Mouse (Mus musculus): ENCODE measurements around the gene Tcaim. TPM values are rescaled to one million over a fixed set of nuclear protein-coding genes. Genes with fewer than 3 reads are reported as not detected.

Tcaim gene
- polyA plus RNA-seq, 1 experiment from 2014 or later: 3.7 TPM

GRCm38 (mm10) chr9:122826743-122827142 is 21.4 kb downstream of the Tcaim start:
- TF ChIP-seq EP300 (IDR thresholded peaks at IDR 0.05; ENCODE audit: low read depth) (no peak), CTCF (IDR thresholded peaks at IDR 0.05; ENCODE audit: low read depth) (no peak)
- no peak overlapping the region for H3K4me2 ChIP-seq (ENCODE audit: low read depth, low read length)
- H3K27ac ChIP-seq (ENCODE audit: low read depth): no peak overlapping the region
- 64% methylated on average over 4 of the region's 4 CpGs for WGBS (ENCODE audit: insufficient replicate concordance)
- no peaks in the 10 kb centered on the region for H3K4me1 ChIP-seq (ENCODE audit: insufficient read depth)
- no peaks in the 10 kb centered on the region for H3K9me3 ChIP-seq (ENCODE audit: low read length)
- DNase-seq (no peak), ATAC-seq (peak; percentile 38; the same call in 1 of the 2 replicates)
- no peak overlapping the region for H3K9ac ChIP-seq (replicated peaks)
- H3K27me3 ChIP-seq (ENCODE audit: insufficient read depth, low read length): no peaks in the 10 kb centered on the region
- H3K4me3 ChIP-seq (ENCODE audit: low read depth, low read length): no peak overlapping the region
- peaks cover 18% of the 10 kb centered on the region for H3K36me3 ChIP-seq (replicated peaks; ENCODE audit: insufficient read depth, low read length)

GRCm38 (mm10) chr9:122829826-122830380 is 24.6 kb downstream of the Tcaim start:
- Histone ChIP-seq H3K9ac (replicated peaks) (no peak overlapping the region), H3K4me1 (ENCODE audit: insufficient read depth) (no peaks in the 10 kb centered on the region), H3K36me3 (replicated peaks; ENCODE audit: insufficient read depth, low read length) (peaks cover 14% of the 10 kb centered on the region), H3K4me2 (ENCODE audit: low read depth, low read length) (no peak overlapping the region), H3K4me3 (ENCODE audit: low read depth, low read length) (no peak overlapping the region), H3K27me3 (ENCODE audit: insufficient read depth, low read length) (no peaks in the 10 kb centered on the region), H3K9me3 (ENCODE audit: low read length) (no peaks in the 10 kb centered on the region), H3K27ac (ENCODE audit: low read depth) (no peak overlapping the region)
- WGBS (ENCODE audit: insufficient replicate concordance): 65% methylated on average over 4 of the region's 4 CpGs
- DNase-seq: no peak
- no peak for TF ChIP-seq EP300 (IDR thresholded peaks at IDR 0.05; ENCODE audit: low read depth)
- no peak for TF ChIP-seq CTCF (IDR thresholded peaks at IDR 0.05; ENCODE audit: low read depth)
- no peak for ATAC-seq

- 78% methylated on average over 9 of the region's 9 CpGs for WGBS (ENCODE audit: insufficient replicate concordance)
- Histone ChIP-seq H3K4me2 (ENCODE audit: low read depth, low read length) (no peak overlapping the region), H3K9ac (replicated peaks) (no peak overlapping the region), H3K9me3 (ENCODE audit: low read length) (no peaks in the 10 kb centered on the region), H3K27ac (ENCODE audit: low read depth) (no peak overlapping the region), H3K4me1 (ENCODE audit: insufficient read depth) (no peaks in the 10 kb centered on the region), H3K36me3 (replicated peaks; ENCODE audit: insufficient read depth, low read length) (peaks cover 9% of the 10 kb centered on the region; the same call in 1 of the 2 replicates), H3K4me3 (ENCODE audit: low read depth, low read length) (no peak overlapping the region), H3K27me3 (ENCODE audit: insufficient read depth, low read length) (no peaks in the 10 kb centered on the region)
- no peak for TF ChIP-seq CTCF (IDR thresholded peaks at IDR 0.05; ENCODE audit: low read depth)
- no peak for TF ChIP-seq EP300 (IDR thresholded peaks at IDR 0.05; ENCODE audit: low read depth)
- ATAC-seq (no peak), DNase-seq (no peak)
These were observed 30.8 kb downstream of the Tcaim start for GRCm38 (mm10) chr9:122836126-122836525.

GRCm38 (mm10) chr9:122836790-122837189 is 31.5 kb downstream of the Tcaim start:
- Histone ChIP-seq H3K27me3 (ENCODE audit: insufficient read depth, low read length) (no peaks in the 10 kb centered on the region), H3K4me3 (ENCODE audit: low read depth, low read length) (no peak overlapping the region), H3K9me3 (ENCODE audit: low read length) (no peaks in the 10 kb centered on the region), H3K9ac (replicated peaks) (no peak overlapping the region), H3K36me3 (replicated peaks; ENCODE audit: insufficient read depth, low read length) (peaks cover 9% of the 10 kb centered on the region; the same call in 1 of the 2 replicates), H3K4me2 (ENCODE audit: low read depth, low read length) (no peak overlapping the region), H3K27ac (ENCODE audit: low read depth) (no peak overlapping the region), H3K4me1 (ENCODE audit: insufficient read depth) (no peaks in the 10 kb centered on the region)
- ATAC-seq (no peak), DNase-seq (no peak)
- WGBS (ENCODE audit: insufficient replicate concordance): 73% methylated on average over 6 of the region's 6 CpGs
- TF ChIP-seq EP300 (IDR thresholded peaks at IDR 0.05; ENCODE audit: low read depth) (no peak), CTCF (IDR thresholded peaks at IDR 0.05; ENCODE audit: low read depth) (no peak)

GRCm38 (mm10) chr9:122837216-122837615 is 31.9 kb downstream of the Tcaim start:
- TF ChIP-seq EP300 (IDR thresholded peaks at IDR 0.05; ENCODE audit: low read depth): no peak
- no peak for TF ChIP-seq CTCF (IDR thresholded peaks at IDR 0.05; ENCODE audit: low read depth)
- peaks cover 9% of the 10 kb centered on the region; the same call in 1 of the 2 replicates for H3K36me3 ChIP-seq (replicated peaks; ENCODE audit: insufficient read depth, low read length)
- H3K4me2 ChIP-seq (ENCODE audit: low read depth, low read length): no peak overlapping the region
- H3K27ac ChIP-seq (ENCODE audit: low read depth): no peak overlapping the region
- ATAC-seq (no peak), DNase-seq (no peak)
- WGBS (ENCODE audit: insufficient replicate concordance): 82% methylated on average over 4 of the region's 4 CpGs
- H3K4me1 ChIP-seq (ENCODE audit: insufficient read depth): no peaks in the 10 kb centered on the region
- H3K27me3 ChIP-seq (ENCODE audit: insufficient read depth, low read length): no peaks in the 10 kb centered on the region
- no peak overlapping the region for H3K4me3 ChIP-seq (ENCODE audit: low read depth, low read length)
- no peak overlapping the region for H3K9ac ChIP-seq (replicated peaks)
- H3K9me3 ChIP-seq (ENCODE audit: low read length): no peaks in the 10 kb centered on the region

GRCm38 (mm10) chr9:122837680-122838079 is 32.3 kb downstream of the Tcaim start:
- 49% methylated on average over 15 of the region's 16 CpGs for WGBS (ENCODE audit: insufficient replicate concordance)
- DNase-seq (peak; percentile 21), ATAC-seq (no peak)
- TF ChIP-seq EP300 (IDR thresholded peaks at IDR 0.05; ENCODE audit: low read depth): no peak
- peak; percentile 32; the same call in 1 of the 2 replicates for TF ChIP-seq CTCF (IDR thresholded peaks at IDR 0.05; ENCODE audit: low read depth)
- H3K9ac ChIP-seq (replicated peaks): no peak overlapping the region
- H3K27me3 ChIP-seq (ENCODE audit: insufficient read depth, low read length): no peaks in the 10 kb centered on the region
- no peak overlapping the region for H3K27ac ChIP-seq (ENCODE audit: low read depth)
- no peak overlapping the region for H3K4me3 ChIP-seq (ENCODE audit: low read depth, low read length)
- H3K36me3 ChIP-seq (replicated peaks; ENCODE audit: insufficient read depth, low read length): peaks cover 9% of the 10 kb centered on the region; the same call in 1 of the 2 replicates
- H3K9me3 ChIP-seq (ENCODE audit: low read length): no peaks in the 10 kb centered on the region
- H3K4me1 ChIP-seq (ENCODE audit: insufficient read depth): no peaks in the 10 kb centered on the region
- no peak overlapping the region for H3K4me2 ChIP-seq (ENCODE audit: low read depth, low read length)

Measured in liver, postnatal 0 days (tissue).